Comparison of ENCODE assay signal across 28 mouse cellular contexts in genomic region chr17:75775518-75775917, GRCm38 (mm10).
"Had no signal": no experiment of that assay in that cellular context is flagged by ENCODE, and none has a peak within 500 bp of the region (broad histone marks: within the 10 kb centered on the region; RNA-seq: fewer than 3 reads in every experiment).

No protein-coding gene starts in this region.

- H3K4me1 ChIP-seq: embryonic facial prominence, embryonic 10.5 days; embryonic facial prominence, embryonic 12.5 days; embryonic facial prominence, embryonic 13.5 days; embryonic facial prominence, embryonic 15.5 days; forebrain, embryonic 10.5 days; forebrain, embryonic 12.5 days; forebrain, embryonic 13.5 days; forebrain, embryonic 15.5 days had no signal

- DNase-seq: cerebellum, adult 2 months; cerebellum, adult 8-10 months; cerebellum, adult 9-10 months; cerebellum, adult 9-11 months; cerebellum, postnatal 10 days; cerebellum, postnatal 14 days; cerebellum, postnatal 25 days; cerebellum, postnatal 36 days; embryo, embryonic 11 days; forebrain, postnatal 0 days; gastrocnemius, adult 2 months; gastrocnemius, postnatal 10 days; gastrocnemius, postnatal 14 days; gastrocnemius, postnatal 25 days; gastrocnemius, postnatal 36 days; heart, adult 11 months; heart, adult 18-20 months had no signal

- H3K4me2 ChIP-seq: embryonic facial prominence, embryonic 12.5 days; embryonic facial prominence, embryonic 13.5 days; embryonic facial prominence, embryonic 15.5 days; forebrain, embryonic 12.5 days; forebrain, embryonic 13.5 days; forebrain, embryonic 15.5 days had no signal

- ATAC-seq: forebrain, embryonic 13.5 days; forebrain, embryonic 14.5 days; forebrain, embryonic 15.5 days; forebrain, embryonic 16.5 days; forebrain, postnatal 0 days had no signal

- H3K9ac ChIP-seq: embryonic facial prominence, embryonic 12.5 days; embryonic facial prominence, embryonic 13.5 days; embryonic facial prominence, embryonic 15.5 days; forebrain, embryonic 12.5 days; forebrain, embryonic 13.5 days; forebrain, embryonic 15.5 days; forebrain, postnatal 0 days had no signal

- H3K4me3 ChIP-seq: embryonic facial prominence, embryonic 10.5 days; embryonic facial prominence, embryonic 12.5 days; embryonic facial prominence, embryonic 13.5 days; embryonic facial prominence, embryonic 15.5 days; erythroblast, embryonic 14.5 days; forebrain, embryonic 10.5 days; forebrain, embryonic 12.5 days; forebrain, embryonic 13.5 days; forebrain, embryonic 15.5 days; gastrocnemius, adult 2 months had no signal

- H3K27me3 ChIP-seq: embryonic facial prominence, embryonic 12.5 days; embryonic facial prominence, embryonic 13.5 days; embryonic facial prominence, embryonic 15.5 days; forebrain, embryonic 12.5 days; forebrain, embryonic 13.5 days; forebrain, embryonic 15.5 days had no signal

- H3K27ac ChIP-seq: embryonic facial prominence, embryonic 10.5 days; embryonic facial prominence, embryonic 12.5 days; embryonic facial prominence, embryonic 13.5 days; embryonic facial prominence, embryonic 15.5 days; forebrain, embryonic 10.5 days; forebrain, embryonic 12.5 days; forebrain, embryonic 13.5 days; forebrain, embryonic 15.5 days; gastrocnemius, adult 2 months had no signal

- H3K9me3 ChIP-seq: embryonic facial prominence, embryonic 10.5 days; embryonic facial prominence, embryonic 12.5 days; embryonic facial prominence, embryonic 13.5 days; embryonic facial prominence, embryonic 15.5 days; forebrain, embryonic 10.5 days; forebrain, embryonic 12.5 days; forebrain, embryonic 13.5 days; forebrain, embryonic 15.5 days had no signal

- H3K36me3 ChIP-seq: embryonic facial prominence, embryonic 10.5 days; embryonic facial prominence, embryonic 12.5 days; embryonic facial prominence, embryonic 13.5 days; embryonic facial prominence, embryonic 15.5 days; forebrain, embryonic 10.5 days; forebrain, embryonic 12.5 days; forebrain, embryonic 15.5 days had no signal
